Mouse (Mus musculus) right cerebral cortex, postnatal 10 days (tissue): ENCODE data around the gene Tekt3.

Experiments
- DNase-seq, 2 experiments: peaks; one replicate each; pipeline ENCODE4 v3.0.0; 2021; ENCODE audit warnings: low spot score in 2 of 2

Tekt3 gene

DNA sequence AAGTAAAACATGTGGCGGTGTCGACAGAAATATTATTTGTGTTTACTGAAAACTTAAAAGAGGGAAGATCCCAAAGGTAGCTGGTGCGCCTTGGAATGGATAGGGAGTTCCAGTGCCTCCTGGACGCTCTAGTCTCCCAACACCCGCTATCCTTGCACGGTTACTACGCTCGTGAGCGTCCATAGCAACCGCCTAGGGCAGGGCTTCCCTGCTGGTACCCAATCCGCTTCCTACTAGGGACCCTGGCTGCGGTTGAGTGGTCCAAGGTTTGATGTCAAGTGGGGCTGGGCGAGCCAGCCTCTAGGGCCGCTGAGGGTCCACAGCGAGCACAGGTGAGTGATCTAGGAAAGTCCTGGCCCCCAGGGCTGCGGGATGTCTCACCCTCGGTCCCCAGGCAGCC is at the start of gene Tekt3:
TSS of gene Tekt3 (plus strand) at position 209 of the 400 bp plus-strand sequence.
- DNase-seq, result peak; percentile 42 to 51

- DNase-seq, result no peak
Observed at GRCm38 (mm10) chr11:63017327-63018082, 43.9 kb upstream of the Tekt3 start.

- DNase-seq, result no peak
Observed at GRCm38 (mm10) chr11:63018083-63018622, 43.3 kb upstream of the Tekt3 start.

- DNase-seq, result no peak
Observed at GRCm38 (mm10) chr11:63020633-63021032, 40.8 kb upstream of the Tekt3 start.

- DNase-seq, result no peak
Observed at GRCm38 (mm10) chr11:63021141-63021806, 40.2 kb upstream of the Tekt3 start.

DNA sequence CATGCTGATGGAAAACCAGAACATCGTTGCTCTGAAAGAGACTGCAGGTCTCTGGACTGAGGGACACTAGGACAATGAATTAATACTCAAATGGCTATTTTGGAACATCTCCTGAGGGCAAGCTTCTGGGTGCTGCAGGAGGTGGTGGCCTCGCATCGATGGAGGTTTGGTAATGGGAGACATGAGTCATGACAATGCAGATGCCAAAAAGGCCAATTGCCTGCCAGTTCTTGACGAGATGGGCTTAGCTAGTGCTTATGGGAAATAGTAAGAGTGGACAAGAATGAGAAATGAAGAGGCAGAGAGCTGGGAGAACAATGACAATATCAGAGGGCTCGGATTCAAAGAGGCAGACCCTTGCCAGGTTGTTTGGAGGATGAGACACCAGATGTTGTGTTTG is 38.0 kb upstream of the Tekt3 start:
- DNase-seq, result no peak

- no peak for DNase-seq
Observed at GRCm38 (mm10) chr11:63024136-63024535, 37.3 kb upstream of the Tekt3 start.

GRCm38 (mm10) chr11:63025476-63025875 is 36.0 kb upstream of the Tekt3 start:
- no peak for DNase-seq

GRCm38 (mm10) chr11:63026651-63027141 is 34.8 kb upstream of the Tekt3 start:
- DNase-seq, result peak in 1 of 2 experiments; percentile 33

- no peak for DNase-seq
Observed at GRCm38 (mm10) chr11:63028131-63028530, 33.3 kb upstream of the Tekt3 start.

GRCm38 (mm10) chr11:63029148-63029714 is 32.2 kb upstream of the Tekt3 start:
- DNase-seq, result no peak

DNA sequence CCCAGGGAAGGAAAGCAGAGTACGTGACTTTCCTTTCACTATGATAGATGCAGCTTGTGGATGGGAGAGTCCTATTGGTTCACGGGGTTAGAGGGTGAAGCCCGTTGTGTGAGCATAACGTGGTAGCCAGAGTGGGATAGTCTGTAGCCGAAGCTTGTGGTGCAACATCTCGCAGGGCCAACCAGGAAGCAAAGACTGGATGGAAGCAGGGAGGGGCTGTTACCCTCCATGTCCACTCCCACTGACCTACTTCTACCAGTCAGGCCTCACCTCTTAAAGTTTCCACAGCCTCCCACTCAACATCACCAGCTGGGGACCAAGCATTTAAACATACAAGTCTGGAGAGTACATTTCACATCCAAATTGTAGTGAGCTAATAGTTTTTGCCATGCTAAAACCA is 31.7 kb upstream of the Tekt3 start:
- no peak for DNase-seq

DNA sequence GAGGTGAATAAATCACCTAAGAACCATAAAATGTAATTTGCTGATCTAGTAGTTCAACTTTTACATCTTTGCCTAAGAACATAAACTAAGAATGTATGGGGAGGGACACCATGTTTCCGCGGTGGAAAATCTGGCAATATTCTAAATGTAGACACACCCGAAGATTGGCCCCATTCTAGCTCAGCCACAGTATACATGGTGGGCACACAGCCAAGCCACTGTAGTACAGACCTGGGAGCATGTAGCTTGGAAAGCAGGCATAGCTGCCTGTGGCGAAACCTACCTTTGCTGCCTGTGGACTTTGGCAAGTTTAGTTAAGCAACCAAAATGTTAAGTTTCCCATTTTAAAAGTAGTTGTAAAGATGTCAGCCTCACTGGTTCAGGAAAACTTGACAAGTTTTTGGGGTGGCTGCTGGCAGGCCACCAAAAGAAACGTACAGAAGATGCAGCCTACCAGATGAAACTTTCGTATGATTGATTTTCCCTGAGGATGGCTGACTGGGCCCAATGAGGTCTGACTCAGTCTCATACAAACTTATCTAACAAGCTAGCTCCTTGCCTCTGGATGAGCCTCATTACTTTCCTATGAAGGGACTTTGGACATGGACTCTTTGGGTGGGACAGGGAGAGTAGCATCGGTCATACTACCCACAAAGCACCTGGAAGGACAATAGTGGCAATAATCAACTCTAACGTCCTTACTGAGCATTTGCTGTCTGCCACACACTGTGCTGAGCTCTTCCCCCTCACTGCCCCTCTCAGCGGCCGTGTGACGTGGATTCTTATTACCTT is 25.8 kb upstream of the Tekt3 start:
- DNase-seq, result no peak

GRCm38 (mm10) chr11:63040002-63040661 is 21.3 kb upstream of the Tekt3 start:
- DNase-seq, result no peak

GRCm38 (mm10) chr11:63045771-63046170 is 15.7 kb upstream of the Tekt3 start:
- no peak for DNase-seq

DNA sequence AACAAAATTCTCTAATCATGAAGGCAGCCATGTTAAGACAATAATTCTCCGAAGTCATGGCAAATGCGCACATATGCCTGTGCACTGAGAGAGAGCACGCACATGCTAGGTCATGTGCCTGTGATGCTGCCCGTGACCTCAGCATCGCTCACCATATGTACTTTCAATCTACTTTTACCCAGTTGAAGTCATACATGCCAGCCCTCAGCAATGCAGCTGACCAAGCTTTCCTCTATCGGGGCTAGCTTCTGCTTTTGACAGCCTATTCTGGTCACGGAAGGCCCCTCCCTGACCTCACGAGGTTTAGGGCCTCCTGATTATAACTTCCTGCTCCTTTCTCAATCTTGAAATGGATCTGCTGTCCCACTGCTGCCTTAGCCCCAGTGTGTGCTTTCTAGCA is 15.1 kb upstream of the Tekt3 start:
- peak; percentile 42 to 50 for DNase-seq

GRCm38 (mm10) chr11:63050362-63050932 is 11.0 kb upstream of the Tekt3 start:
- DNase-seq, result no peak

- DNase-seq, result peak; percentile 37 to 44
Observed at GRCm38 (mm10) chr11:63051041-63051440, 10.4 kb upstream of the Tekt3 start.

GRCm38 (mm10) chr11:63051996-63052395 is 9.5 kb upstream of the Tekt3 start:
- no peak for DNase-seq

DNA sequence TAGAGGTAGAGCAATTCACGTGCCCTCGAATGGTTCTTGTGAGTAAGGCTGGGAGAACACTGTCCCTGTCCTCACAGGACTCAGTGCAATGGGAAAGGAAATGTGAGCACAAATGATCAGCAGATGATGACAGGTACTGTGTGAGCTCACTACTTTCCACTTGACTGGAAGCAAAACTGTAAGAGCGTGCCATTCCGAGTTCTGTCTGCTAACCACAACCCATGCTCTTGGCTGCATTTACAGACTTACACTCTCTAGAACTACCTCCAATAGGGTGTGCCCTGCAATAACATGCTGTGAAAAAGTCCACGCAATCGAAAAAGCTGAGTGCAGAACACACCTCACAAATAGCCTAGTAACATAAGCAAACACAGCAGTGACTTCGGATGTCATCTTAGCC is 5.9 kb upstream of the Tekt3 start:
- no peak for DNase-seq
